Mouse (Mus musculus): ENCODE measurements around the gene Tmem238l.

DNA sequence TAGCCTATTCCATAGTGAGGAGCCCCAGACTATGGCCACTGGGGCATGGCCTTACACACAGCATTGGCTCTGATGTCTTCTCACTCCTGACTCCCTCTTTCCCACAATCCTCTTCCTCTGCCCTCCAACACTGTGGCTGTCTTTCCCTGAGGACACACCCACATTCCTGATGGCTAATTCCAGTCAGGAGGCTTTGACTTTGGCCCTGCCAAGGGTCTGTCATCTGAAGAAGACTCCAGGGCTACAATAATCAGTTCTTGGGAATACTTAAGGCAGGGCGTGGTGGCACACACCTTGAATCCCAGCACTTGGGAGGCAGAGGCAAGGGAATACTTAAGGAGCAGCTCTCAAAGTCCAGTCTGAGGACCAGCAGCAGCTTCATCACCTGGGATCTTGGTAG is 12.1 kb downstream of the Tmem238l start:
- TF ChIP-seq CTCF (IDR thresholded peaks at IDR 0.05; ENCODE audit: control insufficient read depth, insufficient read depth, insufficient read length) (no peak), MAX (IDR thresholded peaks at IDR 0.05) (no peak), FOSL1 (IDR thresholded peaks at IDR 0.05; ENCODE audit: insufficient read depth, low read length, poor library complexity, severe bottlenecking) (no peak), USF1 (IDR thresholded peaks at IDR 0.05; ENCODE audit: low read depth) (no peak), CEBPB (IDR thresholded peaks at IDR 0.05; ENCODE audit: low read depth) (no peak), MYOD1 (IDR thresholded peaks at IDR 0.05; ENCODE audit: control insufficient read depth, insufficient read length, low read depth) (no peak), MYOG (IDR thresholded peaks at IDR 0.05; ENCODE audit: control insufficient read depth, extremely low read depth, insufficient read length) (no peak)

Measured in C2C12 (cell line).